Mouse (Mus musculus) erythroblast, embryonic 14.5 days (primary cell): ENCODE data around the gene Rnf6.

ENCODE experiments used
- GATA1 ChIP-seq: IDR thresholded peaks from 2 replicates; pipeline ENCODE4 v1.6.1; 2012; ENCODE audit warnings: low read length, inconsistent platforms, mixed read lengths
- TAL1 ChIP-seq: IDR thresholded peaks from 3 replicates; pipeline ENCODE4 v1.6.1; 2012; ENCODE audit warnings: low read length, inconsistent platforms, mixed read lengths

GRCm38 (mm10) chr5:146221722-146222121, 367 bp upstream of the Rnf6 start:
- TF ChIP-seq GATA1 = no peak
- TF ChIP-seq TAL1 = no peak
